Mouse (Mus musculus) telencephalon, adult 2 months (tissue): ENCODE measurements around the gene Osbp.
A peak's percentile ranks its signal among the peaks of the same experiment; 100 is the strongest.
"Not testable (repeated sequence)": the region's sequence is repeated elsewhere in the genome, so short reads cannot be mapped to it uniquely, and the experiment has no call there.

ENCODE experiments used
- DNase-seq: peaks from one replicate; pipeline ENCODE4 v3.0.0-alpha.2; 2011; ENCODE audit warnings: low read depth, low spot score

Gene Osbp

GRCm38 (mm10) chr19:11965023-11965942 is at the start of gene Osbp:
Gene Osbp, plus strand, starts transcription at chr19:11965941.
- DNase-seq, result peak; percentile 100

- no peak for DNase-seq
These were observed 43.7 kb upstream of the Osbp start for GRCm38 (mm10) chr19:11922068-11922467.

- DNase-seq, result not testable (repeated sequence)
These were observed 43.2 kb upstream of the Osbp start for GRCm38 (mm10) chr19:11922515-11922914.

DNA sequence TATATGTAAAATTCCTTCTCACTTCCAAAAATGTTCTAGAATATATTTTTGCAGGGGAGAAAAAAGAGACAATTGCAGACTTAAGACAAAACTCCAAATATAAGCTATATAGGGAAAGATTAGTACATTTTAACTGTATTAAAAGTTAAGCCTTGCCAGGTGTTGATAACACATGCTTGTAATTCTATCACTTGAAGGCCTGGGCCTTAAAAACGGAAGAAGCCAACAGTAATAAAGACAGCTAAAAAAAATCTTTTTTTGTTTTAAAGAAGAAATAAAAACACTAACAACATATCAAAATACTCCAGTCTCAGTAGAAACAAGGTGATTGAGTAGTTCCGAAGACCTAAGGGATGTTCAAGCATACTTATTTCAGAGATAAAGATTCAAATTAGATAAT is 39.4 kb upstream of the Osbp start:
- no peak for DNase-seq

DNA sequence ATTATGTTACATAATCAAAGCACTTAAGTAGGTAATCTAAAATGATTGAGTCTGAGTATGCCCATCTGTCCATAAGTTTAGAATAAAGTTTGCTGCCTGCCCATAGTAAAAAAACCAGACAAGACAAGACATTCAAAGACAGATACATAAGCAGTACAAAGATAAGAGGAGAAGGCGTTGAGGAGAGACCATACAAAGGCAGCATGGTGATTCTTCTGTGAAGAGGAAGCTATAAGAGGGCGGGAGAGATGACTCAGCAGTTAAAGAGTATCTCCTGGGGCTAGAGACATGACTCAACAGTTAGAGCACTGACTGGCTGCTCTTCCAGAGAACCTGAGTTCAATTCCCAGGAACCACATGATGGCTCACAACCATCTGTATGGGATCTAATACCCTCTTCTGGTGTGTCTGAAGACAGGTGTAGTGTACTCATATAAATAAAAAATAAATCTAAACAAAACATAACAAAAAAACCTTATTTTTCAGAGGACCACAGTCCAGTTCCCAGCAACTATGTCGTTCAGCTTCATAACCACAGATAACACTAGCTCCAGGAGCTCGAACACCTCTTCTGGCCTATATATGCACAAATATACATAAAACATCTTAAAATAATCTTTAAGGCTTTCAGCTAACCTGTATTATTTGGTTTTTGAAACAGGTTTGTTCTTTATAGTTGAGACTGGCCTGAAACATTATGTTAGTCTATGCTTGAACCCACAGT is 37.6 kb upstream of the Osbp start:
- no peak for DNase-seq

- DNase-seq, result not testable (repeated sequence)
These were observed 19.3 kb upstream of the Osbp start for GRCm38 (mm10) chr19:11946460-11946859.

- DNase-seq, result no peak
These were observed 15.9 kb upstream of the Osbp start for GRCm38 (mm10) chr19:11949878-11950277.

DNA sequence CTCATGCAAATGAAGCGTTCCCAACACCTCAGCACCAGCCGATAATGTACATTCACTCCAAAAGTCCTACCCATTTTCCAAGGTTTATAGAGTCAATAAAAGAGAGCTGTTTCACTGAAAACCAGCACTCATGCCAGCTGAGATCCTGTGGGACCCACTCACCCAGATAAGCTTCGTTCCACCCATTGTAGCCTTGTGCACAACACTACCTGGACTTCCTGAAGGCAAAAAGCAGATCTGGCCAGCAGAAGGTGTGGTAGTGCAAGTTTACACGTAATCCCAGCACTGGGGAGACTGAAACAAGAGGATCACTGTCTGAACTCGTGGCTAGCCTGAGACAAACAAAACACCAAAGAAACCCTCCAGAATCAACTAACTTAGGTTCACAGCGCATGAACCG is 15.0 kb upstream of the Osbp start:
- DNase-seq, result no peak

DNA sequence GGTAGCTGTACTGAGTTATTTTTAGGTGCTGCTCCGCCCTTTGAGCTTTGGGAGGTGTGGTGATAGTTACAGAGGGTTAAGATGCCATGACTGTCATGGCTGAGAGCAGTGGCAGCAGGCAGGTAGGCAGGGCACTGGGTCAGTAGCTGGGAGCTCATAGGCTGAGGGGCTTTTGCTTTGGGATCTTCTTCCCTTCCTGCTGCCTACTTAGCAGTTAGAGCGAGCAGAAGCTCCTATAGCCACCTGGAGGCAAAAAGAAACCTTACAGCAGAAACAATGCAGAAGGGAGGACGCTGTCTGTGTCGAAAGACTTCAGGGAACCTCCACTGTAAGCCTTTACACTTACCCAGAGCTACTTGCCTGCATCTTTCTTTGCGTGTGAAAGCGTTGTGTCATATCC is 11.5 kb upstream of the Osbp start:
- no peak for DNase-seq

DNA sequence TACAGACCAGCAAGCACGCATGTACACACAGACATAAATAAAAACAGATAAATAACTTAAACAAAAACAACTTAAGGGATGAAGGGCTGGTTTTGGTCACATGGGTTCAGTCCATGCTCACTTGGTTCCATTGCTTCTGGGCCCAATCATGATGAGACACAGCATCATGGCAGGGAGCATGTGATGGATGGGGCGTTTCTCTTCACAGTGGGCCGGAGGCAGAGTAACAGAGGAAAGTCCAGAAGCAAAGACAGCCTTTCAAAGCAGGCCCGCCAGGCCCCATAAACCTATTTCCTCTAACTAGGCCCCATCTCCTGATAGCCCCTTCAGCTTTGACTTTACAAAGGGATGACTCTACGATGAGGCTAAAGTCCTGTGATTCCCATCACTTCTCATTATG is 9.1 kb upstream of the Osbp start:
- no peak for DNase-seq

- no peak for DNase-seq
These were observed 8.3 kb upstream of the Osbp start for GRCm38 (mm10) chr19:11957396-11957795.

DNA sequence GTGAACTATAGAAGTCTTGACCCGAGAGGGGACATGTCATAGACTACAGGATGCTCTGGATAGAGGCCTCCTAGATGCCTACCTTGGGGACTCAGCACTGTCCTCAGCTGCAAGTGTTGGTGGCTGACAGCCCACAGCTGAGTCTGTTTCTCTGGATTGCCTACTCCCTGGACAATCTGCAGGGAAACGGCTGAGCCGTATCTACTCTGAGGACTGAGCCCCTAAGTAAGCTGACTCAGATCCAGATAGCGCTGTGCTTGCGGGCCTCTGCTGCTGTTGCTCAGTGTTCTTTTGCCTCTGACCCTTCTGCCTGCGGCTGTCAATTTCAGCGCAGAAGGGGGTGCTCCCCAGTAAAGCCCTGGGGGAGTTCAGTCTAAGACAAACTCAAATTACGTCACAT is 7.9 kb upstream of the Osbp start:
- DNase-seq, result no peak

DNA sequence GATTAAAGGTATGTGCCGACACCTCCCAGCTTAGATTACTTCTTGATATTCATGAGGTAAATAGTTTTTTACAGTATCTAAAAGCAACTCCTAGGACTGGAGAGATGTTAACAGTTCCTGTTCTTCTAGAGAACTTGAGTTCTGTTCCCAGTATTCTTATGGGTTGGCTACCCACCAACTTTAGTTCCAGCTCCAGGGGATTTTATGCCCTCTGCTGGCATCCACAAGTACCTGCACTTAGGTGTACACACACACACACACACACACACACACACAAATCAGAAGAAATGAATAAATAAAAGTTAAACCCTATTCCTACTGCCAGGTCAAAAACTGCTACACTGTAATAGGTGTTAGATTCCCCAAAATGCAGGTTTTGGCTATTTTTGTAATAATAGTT is 1.5 kb upstream of the Osbp start:
- DNase-seq, result no peak

- DNase-seq, result no peak
These were observed 478 bp downstream of the Osbp start for GRCm38 (mm10) chr19:11966201-11966636.

GRCm38 (mm10) chr19:11969155-11970050 is 3.7 kb downstream of the Osbp start:
- no peak for DNase-seq

DNA sequence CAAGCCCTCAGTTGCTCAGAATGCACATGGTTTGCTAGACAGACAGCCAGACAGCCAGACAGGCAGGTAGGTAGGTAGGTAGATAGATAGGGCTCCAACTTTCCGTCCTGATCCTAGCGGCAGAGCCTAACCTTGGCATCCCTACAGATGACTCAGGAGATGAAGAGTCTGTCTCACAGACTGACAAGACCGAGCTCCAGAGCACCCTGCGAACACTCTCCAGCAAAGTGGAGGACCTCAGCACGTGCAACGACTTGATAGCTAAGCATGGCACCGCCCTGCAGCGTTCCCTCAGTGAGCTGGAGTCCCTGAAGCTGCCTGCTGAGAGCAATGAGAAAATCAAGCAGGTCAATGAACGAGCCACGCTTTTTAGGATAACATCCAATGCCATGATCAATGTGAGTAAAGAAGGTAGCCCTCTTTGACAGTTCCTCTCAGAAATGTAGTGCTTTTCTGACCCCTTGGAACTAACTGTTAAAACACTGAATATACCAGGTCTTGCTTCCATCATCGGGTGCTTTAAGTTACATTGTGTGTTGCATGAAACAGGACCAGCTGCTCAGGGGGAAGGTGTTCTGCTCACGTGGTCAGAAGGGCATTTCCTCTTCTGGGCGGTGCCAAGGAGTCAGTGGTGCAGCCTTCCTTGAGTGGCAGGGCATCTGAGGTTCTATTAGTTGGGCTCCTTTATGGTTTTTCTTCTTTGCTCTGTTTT is 7.9 kb downstream of the Osbp start:
- no peak for DNase-seq

GRCm38 (mm10) chr19:11974223-11974540 is 8.4 kb downstream of the Osbp start:
- DNase-seq, result no peak

DNA sequence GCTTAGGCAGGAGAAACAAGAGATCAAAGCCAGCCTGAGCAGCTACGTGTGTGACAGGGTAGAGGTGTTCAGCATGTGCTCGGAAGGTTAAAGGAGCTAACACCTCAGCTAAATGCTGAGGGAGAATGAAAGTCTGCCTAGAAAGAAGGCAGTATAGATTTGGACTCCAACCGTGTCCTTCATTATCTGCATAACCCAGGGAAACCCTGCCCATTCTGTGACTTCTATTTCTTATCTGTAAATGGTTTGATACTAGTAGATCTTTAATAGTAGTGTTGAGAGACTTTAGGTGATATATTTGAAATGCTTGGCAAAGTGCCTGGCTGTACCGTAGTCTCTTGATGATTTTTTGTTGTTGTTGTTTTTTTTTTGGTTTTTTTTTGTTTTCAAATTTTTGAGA is 9.9 kb downstream of the Osbp start:
- DNase-seq, result no peak

GRCm38 (mm10) chr19:11977363-11977762 is 11.6 kb downstream of the Osbp start:
- DNase-seq, result no peak

DNA sequence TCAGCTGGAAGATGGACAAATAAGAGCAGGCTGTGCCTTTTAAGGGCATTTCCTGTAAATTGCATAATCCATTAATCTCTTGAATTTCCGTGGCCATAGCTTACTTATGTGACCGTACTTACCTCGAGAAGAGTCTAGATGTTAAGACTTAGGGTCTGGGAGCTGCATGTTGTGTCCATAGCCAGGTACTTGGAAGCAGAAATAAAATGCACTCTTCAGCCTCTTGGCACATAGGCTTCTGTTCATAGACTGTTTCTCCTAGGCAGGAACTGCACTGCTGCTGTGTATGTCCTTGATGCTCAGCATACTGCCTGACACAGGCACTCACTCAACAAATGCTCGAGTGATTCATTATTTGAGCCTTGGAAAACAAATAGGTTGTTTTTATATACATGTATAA is 14.7 kb downstream of the Osbp start:
- no peak for DNase-seq

GRCm38 (mm10) chr19:11984614-11985013 is 18.9 kb downstream of the Osbp start:
- not testable (repeated sequence) for DNase-seq
